Mouse (Mus musculus) G1E-ER4 (cell line): ENCODE measurements around the gene Mtf1. TPM values are rescaled to one million over a fixed set of nuclear protein-coding genes. Genes with fewer than 3 reads are reported as not detected.

Source experiments
- GATA1 ChIP-seq: IDR thresholded peaks from one replicate; pipeline ENCODE4 v1.8.0; 2012; ENCODE audit warnings: low read length, inconsistent platforms
- polyA plus RNA-seq: library from polyadenylated mRNA; stranded (reverse); fragments of >175 nt; gene quantifications from 2 replicates; pipeline ENCODE4 v1.2.3, GENCODE M21; 2012

The Mtf1 gene
- polyA plus RNA-seq, 1 experiment = 7.6 TPM

GRCm38 (mm10) chr4:124782395-124782794, 19.5 kb upstream of the Mtf1 start:
- TF ChIP-seq GATA1 = no peak

DNA sequence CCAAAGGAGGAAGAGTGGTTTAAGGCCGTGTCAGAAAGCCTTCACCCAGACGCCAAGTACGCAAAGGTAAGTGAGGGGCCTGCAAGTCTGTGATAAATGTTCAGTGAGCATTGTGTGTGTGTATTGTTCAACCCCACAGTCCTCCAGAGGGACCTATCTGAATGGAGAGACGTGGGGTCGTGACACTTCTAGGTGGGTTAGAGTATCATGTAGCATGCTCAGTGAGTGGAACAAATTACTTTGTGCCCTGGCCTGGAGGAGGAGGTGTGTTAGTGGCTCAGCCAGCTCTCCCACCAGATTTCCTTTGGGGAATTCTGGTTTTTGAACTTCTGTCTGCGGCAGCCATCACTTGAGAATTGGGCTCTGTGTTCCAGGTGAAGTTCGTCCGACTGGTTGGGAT, 18.0 kb upstream of the Mtf1 start:
- no peak for TF ChIP-seq GATA1

- no peak for TF ChIP-seq GATA1
These were observed 11.9 kb upstream of the Mtf1 start for GRCm38 (mm10) chr4:124790013-124790412.

GRCm38 (mm10) chr4:124792114-124792513, 9.8 kb upstream of the Mtf1 start:
- no peak for TF ChIP-seq GATA1

DNA sequence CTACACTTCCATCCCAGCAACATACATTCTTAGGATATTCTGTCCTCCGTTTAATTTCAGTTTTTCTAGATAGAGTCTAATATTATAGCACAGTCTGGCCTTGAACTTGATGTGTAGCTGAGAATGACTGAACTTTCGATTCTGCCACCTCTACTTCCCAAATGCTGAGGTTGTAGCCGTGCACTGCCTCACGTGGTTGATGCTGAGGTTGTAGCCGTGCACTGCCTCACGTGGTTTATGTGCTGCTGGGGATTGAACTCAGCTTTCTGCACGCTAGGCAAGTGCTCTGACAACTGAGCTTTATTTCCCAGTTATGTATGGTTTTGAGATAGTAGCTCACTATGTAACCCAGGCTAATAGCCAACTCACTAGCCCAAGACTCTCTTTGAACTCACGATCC, 5.8 kb upstream of the Mtf1 start:
- no peak for TF ChIP-seq GATA1

GRCm38 (mm10) chr4:124796913-124797312, 5.0 kb upstream of the Mtf1 start:
- no peak for TF ChIP-seq GATA1

DNA sequence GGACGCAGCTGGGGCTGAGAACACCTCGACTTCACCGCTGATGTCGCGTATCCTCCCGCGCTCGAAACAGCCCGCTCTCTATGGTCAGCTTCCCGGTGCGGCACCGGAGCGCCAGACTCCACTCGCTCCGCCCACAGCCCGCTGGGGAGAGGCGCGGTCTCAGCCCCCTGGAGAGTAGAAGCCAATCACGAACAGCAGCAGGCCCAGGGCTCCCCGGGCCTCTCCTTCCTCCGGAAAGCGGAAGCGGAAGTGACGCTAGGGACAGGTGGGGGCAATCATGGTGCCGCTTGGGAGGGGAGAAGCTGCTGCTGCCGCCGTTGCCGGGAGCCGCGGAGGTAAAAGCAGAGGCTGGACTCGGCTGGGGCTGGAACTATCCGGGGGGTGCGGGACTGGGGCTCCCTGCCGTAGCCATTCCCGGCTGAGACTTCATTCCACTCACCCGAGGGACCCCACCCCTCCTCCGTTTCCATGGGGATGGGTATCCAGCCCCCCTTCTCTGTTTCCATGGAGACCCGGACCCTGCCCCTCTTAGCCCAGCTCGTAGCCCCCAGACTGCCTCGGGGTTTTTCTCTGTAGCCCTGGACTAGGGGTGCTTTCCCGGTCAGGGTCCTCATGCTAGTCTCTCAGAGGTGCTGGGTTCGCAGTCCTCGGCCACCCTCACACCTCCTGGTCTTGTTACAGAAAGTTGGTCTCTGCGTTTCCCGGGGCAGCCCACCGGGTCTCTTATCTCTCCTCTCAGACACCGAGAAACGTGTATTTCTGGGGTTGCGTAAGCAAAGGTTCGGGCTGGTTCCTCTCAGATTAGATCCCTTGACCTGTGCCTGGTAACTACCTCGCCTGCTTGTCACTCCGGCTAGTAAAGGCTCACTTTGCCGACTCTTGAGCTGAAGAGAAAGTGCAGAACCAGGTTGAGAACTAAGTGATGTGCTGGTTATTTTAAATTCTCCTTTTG, 681 bp downstream of the Mtf1 start:
- TF ChIP-seq GATA1 = no peak

DNA sequence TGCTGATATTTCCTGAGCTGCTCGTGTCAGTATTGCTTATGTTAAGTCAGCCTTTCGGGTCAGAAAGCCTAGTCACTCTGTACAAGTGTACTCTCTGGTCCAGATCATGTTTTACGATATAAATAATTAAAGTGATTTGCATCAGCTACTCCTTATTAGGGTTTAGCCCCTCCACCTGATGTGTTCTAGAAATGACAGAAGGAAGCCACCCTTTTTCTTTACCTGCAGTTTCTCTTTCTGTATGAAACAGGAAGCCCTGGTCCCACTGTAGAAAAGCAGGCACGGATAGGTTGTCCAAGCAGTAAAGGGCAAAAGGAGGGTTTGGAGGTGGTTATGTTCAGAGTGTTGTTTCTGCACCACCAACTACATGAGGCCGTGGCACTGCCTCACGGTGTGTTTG, 1.5 kb downstream of the Mtf1 start:
- TF ChIP-seq GATA1 = no peak

DNA sequence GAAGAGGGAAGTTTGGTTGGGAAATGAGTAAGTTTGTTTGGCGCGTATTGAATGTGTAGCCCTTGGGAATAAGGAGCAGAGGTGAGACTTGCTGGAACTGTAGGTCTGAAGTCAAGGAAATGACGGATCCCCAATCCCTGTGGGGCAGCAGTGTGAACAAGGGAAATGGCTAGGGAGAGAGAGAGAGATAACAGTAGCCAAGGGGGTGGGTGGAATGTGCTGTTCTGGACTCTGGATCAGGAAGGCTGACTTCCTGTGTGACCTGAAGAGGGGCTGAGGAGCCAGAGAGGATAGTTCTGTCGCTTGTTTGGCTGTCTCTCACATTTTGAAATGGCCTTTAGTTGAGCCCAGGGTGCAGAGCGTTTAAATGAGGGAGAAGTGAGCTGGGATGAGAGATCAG, 6.6 kb downstream of the Mtf1 start:
- TF ChIP-seq GATA1 = no peak

GRCm38 (mm10) chr4:124809136-124809883, 7.4 kb downstream of the Mtf1 start:
- no peak for TF ChIP-seq GATA1

DNA sequence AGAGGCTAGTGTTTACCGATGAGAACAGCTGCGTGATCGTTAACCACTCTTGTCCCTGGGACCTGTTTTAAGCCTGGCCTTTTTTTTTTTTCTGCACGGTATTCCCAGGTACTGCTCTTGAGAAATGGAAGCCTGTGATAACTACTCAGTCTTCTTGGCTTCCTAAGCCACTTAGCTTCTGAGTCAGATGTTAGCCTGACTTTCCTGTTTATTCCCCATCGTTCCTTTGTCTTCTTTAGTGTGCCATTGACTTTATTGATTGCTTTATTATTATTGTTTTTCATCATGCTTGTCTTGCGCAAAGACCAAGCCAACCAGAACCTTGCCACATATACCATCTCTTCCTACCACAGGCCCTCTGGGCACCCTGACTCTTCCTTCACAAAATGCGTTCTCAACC, 8.2 kb downstream of the Mtf1 start:
- TF ChIP-seq GATA1 = no peak

- no peak for TF ChIP-seq GATA1
These were observed 9.6 kb downstream of the Mtf1 start for GRCm38 (mm10) chr4:124811347-124811975.

GRCm38 (mm10) chr4:124815901-124816300, 14.0 kb downstream of the Mtf1 start:
- no peak for TF ChIP-seq GATA1

DNA sequence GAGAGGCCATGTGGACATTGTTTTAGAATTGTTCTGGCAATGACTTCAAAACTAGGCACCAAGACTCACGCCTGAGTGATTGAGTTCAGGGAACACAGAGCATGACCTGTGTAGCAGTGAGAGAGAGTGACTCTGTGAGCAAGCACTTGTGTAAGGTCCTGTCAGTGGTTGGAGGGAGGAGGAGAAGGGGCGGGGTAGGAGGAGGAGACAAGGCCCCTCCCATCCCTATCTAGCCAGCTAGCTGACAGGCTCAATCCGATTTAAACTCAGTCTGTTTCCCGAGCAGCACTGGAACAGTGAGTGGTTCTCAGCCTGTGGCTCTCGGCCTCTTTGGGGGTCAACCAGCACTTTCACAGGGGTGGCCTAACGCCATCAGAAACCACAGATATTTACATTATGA, 15.9 kb downstream of the Mtf1 start:
- no peak for TF ChIP-seq GATA1

DNA sequence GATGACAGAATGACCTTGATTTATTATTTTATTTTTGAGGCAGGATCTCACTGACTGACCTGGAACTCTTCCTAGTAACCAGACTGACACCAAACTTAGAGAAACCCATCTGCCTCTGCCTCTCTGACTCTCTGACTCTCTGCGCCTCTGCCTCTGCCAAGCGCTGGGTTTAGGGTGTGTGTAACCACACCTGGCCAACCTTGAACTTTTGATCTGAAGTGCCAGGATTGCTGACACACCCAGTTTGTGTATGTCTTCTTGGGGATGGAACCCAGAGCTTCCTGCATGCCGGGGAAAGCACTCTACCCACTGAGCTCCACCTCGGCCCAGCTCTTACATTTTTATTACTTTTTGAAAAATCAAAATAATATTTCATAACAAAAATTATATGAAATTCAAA, 16.9 kb downstream of the Mtf1 start:
- no peak for TF ChIP-seq GATA1

DNA sequence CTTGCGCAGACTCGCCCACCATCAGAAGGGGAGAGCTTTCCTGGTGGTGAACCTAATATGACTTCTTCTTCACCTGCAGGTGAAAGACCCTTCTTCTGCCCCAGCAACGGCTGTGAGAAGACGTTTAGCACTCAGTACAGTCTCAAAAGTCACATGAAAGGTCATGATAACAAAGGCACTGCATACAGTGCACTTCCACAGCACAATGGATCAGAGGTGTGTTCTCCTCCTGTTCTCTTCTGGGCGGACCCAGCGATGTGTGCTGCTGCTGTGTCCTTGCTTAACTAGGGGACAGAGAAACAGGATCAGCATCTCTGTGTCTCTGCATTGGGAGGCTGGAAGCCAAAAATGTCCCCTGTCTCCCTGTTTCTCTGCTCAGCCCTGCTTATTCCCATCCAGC, 23.1 kb downstream of the Mtf1 start:
- no peak for TF ChIP-seq GATA1
